Mouse (Mus musculus) embryonic fibroblast, embryonic 13.5 days (primary cell): ENCODE measurements around the gene Zfp462. TPM values are rescaled to one million over a fixed set of nuclear protein-coding genes. Genes with fewer than 3 reads are reported as not detected.

Experiments used
- H3K27ac ChIP-seq: 2 replicates; pipeline ENCODE4 v1.5.1; 2012; ENCODE audit warnings: low read length, control low read depth, inconsistent platforms; ENCODE audit not compliant: insufficient read depth
- H3K4me1 ChIP-seq: 2 replicates; pipeline ENCODE4 v1.6.1; 2011; ENCODE audit warnings: low read length; ENCODE audit not compliant: control insufficient read depth, insufficient read depth
- H3K4me3 ChIP-seq: 2 replicates; pipeline ENCODE4 v1.5.1; 2011; ENCODE audit warnings: mild to moderate bottlenecking, control low read depth, low read length; ENCODE audit not compliant: insufficient read depth
- CTCF ChIP-seq: IDR thresholded peaks from 2 replicates; pipeline ENCODE4 v1.5.1; 2011; ENCODE audit warnings: mild to moderate bottlenecking, control low read depth, low read length, moderate library complexity, borderline replicate concordance; ENCODE audit not compliant: insufficient read depth
- POLR2A ChIP-seq: IDR thresholded peaks from 2 replicates; pipeline ENCODE4 v1.6.1; 2011; ENCODE audit warnings: low read depth, mild to moderate bottlenecking, control low read depth, low read length, moderate library complexity
- polyA plus RNA-seq: library from polyadenylated mRNA; stranded (reverse); fragments of >200 nt; gene quantifications from 2 replicates; pipeline ENCODE4 v1.2.4, GENCODE M21; 2011; ENCODE audit warnings: low read depth; ENCODE audit not compliant: missing spikeins, insufficient read length

Zfp462 gene
- polyA plus RNA-seq, 1 experiment = 23.7 TPM

DNA sequence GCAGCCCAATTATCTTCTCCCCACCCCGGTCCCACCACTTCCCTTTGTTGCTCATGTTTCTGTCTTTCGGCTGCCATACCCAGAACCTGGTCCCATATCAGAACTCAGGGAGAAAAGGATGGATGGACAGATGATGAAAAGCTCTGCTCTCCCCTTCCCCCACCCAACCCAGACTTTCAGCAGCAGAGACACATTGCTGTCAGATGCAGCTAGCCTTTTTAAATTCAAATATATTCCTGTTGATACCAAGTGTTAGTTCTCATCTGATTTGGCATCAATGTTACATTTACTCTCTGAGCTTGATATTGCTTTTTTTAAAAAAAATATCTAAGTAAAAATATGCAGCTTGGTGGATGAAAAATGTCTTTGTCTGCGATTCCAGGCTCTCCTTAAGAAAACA lies 143.3 kb downstream of the Zfp462 start:
- H3K4me1 ChIP-seq = no peaks in the 10 kb centered on the region
- H3K27ac ChIP-seq = no peak overlapping the region; the same call in 1 of the 2 replicates
- no peak for TF ChIP-seq POLR2A
- TF ChIP-seq CTCF = no peak
- H3K4me3 ChIP-seq = no peak overlapping the region

GRCm38 (mm10) chr4:55088922-55089321 lies 144.1 kb downstream of the Zfp462 start:
- Histone ChIP-seq H3K4me3 (no peak overlapping the region), H3K4me1 (no peaks in the 10 kb centered on the region), H3K27ac (peak overlapping the region; percentile 36)
- TF ChIP-seq CTCF (no peak), POLR2A (no peak)

DNA sequence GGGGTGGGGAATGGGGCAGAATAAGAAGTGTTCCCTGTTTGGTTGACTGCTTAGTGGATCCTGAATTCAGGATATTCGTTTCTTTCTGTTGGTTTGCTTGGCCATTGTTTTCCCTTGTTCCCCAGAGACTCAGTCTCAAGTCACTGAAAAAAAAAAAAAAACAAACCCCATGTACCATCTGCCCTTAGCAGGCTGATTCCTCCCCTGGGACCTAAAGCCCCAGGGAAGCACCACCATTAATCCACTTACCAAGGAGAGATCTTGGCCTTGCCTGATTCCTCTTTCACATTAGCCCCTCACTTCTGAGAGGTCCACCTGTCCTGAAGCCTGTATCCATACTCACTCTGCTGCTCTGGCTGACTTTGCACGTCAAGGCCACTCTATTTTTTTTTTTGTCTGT lies 152.3 kb downstream of the Zfp462 start:
- TF ChIP-seq CTCF (no peak), POLR2A (no peak)
- Histone ChIP-seq H3K4me1 (no peaks in the 10 kb centered on the region), H3K4me3 (no peak overlapping the region), H3K27ac (no peak overlapping the region)

GRCm38 (mm10) chr4:55098366-55098765 lies 153.5 kb downstream of the Zfp462 start:
- no peak overlapping the region for H3K27ac ChIP-seq
- H3K4me3 ChIP-seq = no peak overlapping the region
- H3K4me1 ChIP-seq = peaks cover 4% of the 10 kb centered on the region; the same call in 1 of the 2 replicates
- TF ChIP-seq CTCF (no peak), POLR2A (no peak)

DNA sequence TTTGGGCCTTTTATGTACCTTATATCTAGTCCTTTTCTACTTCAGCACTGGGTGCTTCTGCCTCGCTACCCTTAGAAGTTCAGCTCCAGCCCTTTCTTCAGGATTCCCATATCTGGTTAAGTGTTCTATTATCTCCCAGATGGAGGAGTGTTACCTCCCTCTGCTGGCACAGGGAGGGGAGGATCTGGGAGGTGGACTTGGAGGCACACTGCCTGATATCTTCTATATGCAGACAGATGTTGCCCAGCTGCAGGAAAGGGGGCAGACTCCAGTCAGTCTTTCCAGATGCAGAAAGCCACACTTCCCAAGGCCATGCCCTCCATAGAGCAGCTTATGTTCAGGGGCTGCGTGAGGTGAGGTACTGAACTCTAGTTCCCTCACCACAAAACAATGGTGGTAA lies 156.0 kb downstream of the Zfp462 start:
- Histone ChIP-seq H3K4me3 (no peak overlapping the region), H3K4me1 (peaks cover 8% of the 10 kb centered on the region), H3K27ac (no peak overlapping the region)
- TF ChIP-seq POLR2A (no peak), CTCF (0 out of 2 replicates have a peak, but pooled peaks have one; percentile 8)

GRCm38 (mm10) chr4:55101601-55102000 lies 156.8 kb downstream of the Zfp462 start:
- Histone ChIP-seq H3K4me3 (no peak overlapping the region), H3K27ac (no peak overlapping the region), H3K4me1 (peaks cover 8% of the 10 kb centered on the region)
- TF ChIP-seq CTCF = no peak
- TF ChIP-seq POLR2A = no peak

- H3K4me3 ChIP-seq = no peak overlapping the region
- H3K4me1 ChIP-seq = peaks cover 8% of the 10 kb centered on the region
- TF ChIP-seq CTCF (no peak), POLR2A (no peak)
- H3K27ac ChIP-seq = no peak overlapping the region
These were observed 157.5 kb downstream of the Zfp462 start for GRCm38 (mm10) chr4:55102382-55102781.

DNA sequence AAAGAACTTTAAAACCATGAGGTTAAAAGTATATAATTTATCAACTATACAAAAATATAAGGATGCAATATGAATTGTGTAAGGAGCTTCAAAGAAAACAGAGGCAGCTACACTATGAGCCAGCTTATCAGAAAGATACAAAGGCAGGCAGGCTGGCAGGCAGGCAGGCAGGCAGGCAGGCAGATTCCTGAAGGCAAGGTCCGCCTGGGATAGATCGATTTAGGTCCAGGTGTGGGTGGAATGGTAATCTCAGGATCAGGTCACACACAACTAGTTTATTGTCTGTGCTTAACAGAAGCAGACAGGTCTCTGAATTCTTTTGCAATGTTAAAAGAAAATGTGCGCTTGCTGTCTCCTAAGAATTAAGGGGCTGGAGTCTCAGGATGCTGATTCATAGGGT lies 158.7 kb downstream of the Zfp462 start:
- no peak for TF ChIP-seq POLR2A
- TF ChIP-seq CTCF = no peak
- Histone ChIP-seq H3K27ac (no peak overlapping the region), H3K4me1 (peaks cover 8% of the 10 kb centered on the region), H3K4me3 (no peak overlapping the region)

GRCm38 (mm10) chr4:55117839-55118487 lies 173.1 kb downstream of the Zfp462 start:
- TF ChIP-seq POLR2A (no peak), CTCF (no peak)

DNA sequence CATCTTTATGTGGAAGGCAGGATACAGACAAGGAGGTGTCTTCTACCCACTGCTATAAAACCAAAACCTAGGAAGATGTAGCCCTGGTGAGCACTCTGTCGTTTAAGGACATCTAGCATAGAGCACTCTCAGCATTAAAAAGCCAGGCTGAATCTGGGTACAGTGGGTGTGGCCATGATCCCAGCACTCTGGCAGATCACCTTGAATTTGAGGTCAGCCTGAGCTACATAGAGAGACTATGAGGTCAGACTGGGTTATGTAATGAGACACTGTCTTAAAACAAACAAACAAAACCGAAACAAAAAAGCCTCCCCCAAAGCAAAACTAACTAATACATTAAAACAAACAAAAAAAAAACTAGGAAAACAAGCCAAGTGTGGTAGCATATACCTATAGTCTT lies 176.3 kb downstream of the Zfp462 start:
- Histone ChIP-seq H3K4me1 (no peaks in the 10 kb centered on the region), H3K4me3 (no peak overlapping the region), H3K27ac (no peak overlapping the region)
- TF ChIP-seq CTCF = no peak
- TF ChIP-seq POLR2A = no peak

More at GRCm38 (mm10) chr4:55117839-55118487, 173.1 kb downstream of the Zfp462 start:
- Histone ChIP-seq H3K4me3 (no peak overlapping the region), H3K27ac (no peak overlapping the region), H3K4me1 (no peaks in the 10 kb centered on the region)

- TF ChIP-seq POLR2A (no peak), CTCF (no peak)
These were observed 177.1 kb downstream of the Zfp462 start for GRCm38 (mm10) chr4:55121952-55122351.

More at GRCm38 (mm10) chr4:55121952-55122351, 177.1 kb downstream of the Zfp462 start:
- H3K27ac ChIP-seq = no peak overlapping the region
- no peak overlapping the region for H3K4me3 ChIP-seq
- H3K4me1 ChIP-seq = no peaks in the 10 kb centered on the region
